Mouse (Mus musculus): ENCODE measurements around the gene Cdk2ap2.
"Not testable (repeated sequence)": the region's sequence is repeated elsewhere in the genome, so short reads cannot be mapped to it uniquely, and the experiment has no call there.

Cdk2ap2 gene

GRCm38 (mm10) chr19:4118350-4118749 is 21.4 kb downstream of the Cdk2ap2 start:
- no peak for DNase-seq (ENCODE audit: low spot score)

GRCm38 (mm10) chr19:4119716-4120487 is 22.9 kb downstream of the Cdk2ap2 start:
- DNase-seq (ENCODE audit: low spot score), result no peak

- no peak for DNase-seq (ENCODE audit: low spot score)
Measured at GRCm38 (mm10) chr19:4120496-4120895, 23.5 kb downstream of the Cdk2ap2 start.

GRCm38 (mm10) chr19:4121097-4121805 is 24.3 kb downstream of the Cdk2ap2 start:
- peak; percentile 96 for DNase-seq (ENCODE audit: low spot score)

- DNase-seq (ENCODE audit: low spot score), result not testable (repeated sequence)
Measured at GRCm38 (mm10) chr19:4121896-4122295, 24.9 kb downstream of the Cdk2ap2 start.

- no peak for DNase-seq (ENCODE audit: low spot score)
Measured at GRCm38 (mm10) chr19:4122411-4123370, 25.7 kb downstream of the Cdk2ap2 start.

- no peak for DNase-seq (ENCODE audit: low spot score)
Measured at GRCm38 (mm10) chr19:4124432-4124831, 27.4 kb downstream of the Cdk2ap2 start.

GRCm38 (mm10) chr19:4125268-4125667 is 28.3 kb downstream of the Cdk2ap2 start:
- DNase-seq (ENCODE audit: low spot score), result not testable (repeated sequence)

- DNase-seq (ENCODE audit: low spot score), result peak; percentile 97
Measured at GRCm38 (mm10) chr19:4125741-4126696, 29.0 kb downstream of the Cdk2ap2 start, which contains the start of gene Aip. Gene Aip, minus strand, starts transcription at chr19:4125858.

- DNase-seq (ENCODE audit: low spot score), result no peak
Measured at GRCm38 (mm10) chr19:4126759-4127495, 29.9 kb downstream of the Cdk2ap2 start.

GRCm38 (mm10) chr19:4129462-4129861 is 32.5 kb downstream of the Cdk2ap2 start:
- DNase-seq (ENCODE audit: low spot score), result no peak

- DNase-seq (ENCODE audit: low spot score), result no peak
Measured at GRCm38 (mm10) chr19:4130106-4130505, 33.1 kb downstream of the Cdk2ap2 start.

GRCm38 (mm10) chr19:4131075-4131474 is 34.1 kb downstream of the Cdk2ap2 start:
- DNase-seq (ENCODE audit: low spot score), result no peak

GRCm38 (mm10) chr19:4131768-4132167 is 34.8 kb downstream of the Cdk2ap2 start:
- no peak for DNase-seq (ENCODE audit: low spot score)

- DNase-seq (ENCODE audit: low spot score), result no peak
Measured at GRCm38 (mm10) chr19:4134354-4134753, 37.4 kb downstream of the Cdk2ap2 start.

GRCm38 (mm10) chr19:4135229-4135962 is 38.4 kb downstream of the Cdk2ap2 start:
- DNase-seq (ENCODE audit: low spot score), result not testable (repeated sequence)

- not testable (repeated sequence) for DNase-seq (ENCODE audit: low spot score)
Measured at GRCm38 (mm10) chr19:4135963-4136345, 39.0 kb downstream of the Cdk2ap2 start.

GRCm38 (mm10) chr19:4136463-4136862 is 39.5 kb downstream of the Cdk2ap2 start:
- DNase-seq (ENCODE audit: low spot score), result no peak

- DNase-seq (ENCODE audit: low spot score), result no peak
Measured at GRCm38 (mm10) chr19:4137913-4138312, 40.9 kb downstream of the Cdk2ap2 start.

Data from left cerebral cortex, adult 11 months (tissue).